Mouse (Mus musculus) kidney, adult 18-20 months (tissue): Measurements from ENCODE around the gene Prr14.
"Not testable (repeated sequence)": the region's sequence is repeated elsewhere in the genome, so short reads cannot be mapped to it uniquely, and the experiment has no call there.

Experiments used
- DNase-seq: peaks from one replicate; pipeline ENCODE4 v3.0.0; 2021

The Prr14 gene

DNA sequence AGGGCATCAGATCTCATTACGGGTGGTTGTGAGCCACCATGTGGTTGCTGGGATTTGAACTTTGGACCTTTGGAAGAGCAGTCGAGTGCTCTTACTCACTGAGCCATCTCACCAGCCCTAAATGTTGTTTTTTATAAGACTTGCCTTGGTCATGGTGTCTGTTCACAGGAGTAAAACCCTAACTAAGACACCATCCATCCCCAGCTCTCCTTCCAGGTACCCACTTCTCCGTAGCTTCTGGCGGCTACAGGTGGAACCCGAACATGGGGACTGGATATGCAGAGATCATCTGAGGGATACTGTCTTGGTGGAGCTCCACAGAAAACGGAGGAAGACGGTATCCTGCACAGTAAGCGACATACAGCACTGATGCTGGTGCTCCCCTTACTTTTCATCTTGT is at the start of gene Prr14:
Gene Prr14 (plus strand): TSS at position 301 of the 400 bp plus-strand sequence.
- DNase-seq: not testable (repeated sequence)

DNA sequence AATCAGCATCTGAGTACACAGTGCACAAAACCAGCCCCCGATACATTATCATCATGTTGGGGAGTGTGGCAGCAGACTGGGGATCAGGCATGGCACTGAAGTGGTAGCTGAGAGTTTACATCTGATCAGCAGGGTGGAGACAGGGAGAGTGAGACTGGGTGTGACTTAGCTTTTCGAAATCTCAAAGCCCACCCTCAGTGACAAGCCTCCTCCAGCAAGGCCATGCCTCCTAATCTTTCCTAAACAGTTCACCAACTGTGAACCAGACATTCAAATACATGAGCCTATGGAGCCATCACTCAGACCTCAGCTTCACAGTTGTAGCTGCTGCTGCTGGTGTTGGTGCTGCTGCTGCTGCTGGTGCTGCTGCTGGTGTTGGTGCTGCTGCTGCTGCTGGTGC is 48.0 kb upstream of the Prr14 start:
- DNase-seq: no peak

DNA sequence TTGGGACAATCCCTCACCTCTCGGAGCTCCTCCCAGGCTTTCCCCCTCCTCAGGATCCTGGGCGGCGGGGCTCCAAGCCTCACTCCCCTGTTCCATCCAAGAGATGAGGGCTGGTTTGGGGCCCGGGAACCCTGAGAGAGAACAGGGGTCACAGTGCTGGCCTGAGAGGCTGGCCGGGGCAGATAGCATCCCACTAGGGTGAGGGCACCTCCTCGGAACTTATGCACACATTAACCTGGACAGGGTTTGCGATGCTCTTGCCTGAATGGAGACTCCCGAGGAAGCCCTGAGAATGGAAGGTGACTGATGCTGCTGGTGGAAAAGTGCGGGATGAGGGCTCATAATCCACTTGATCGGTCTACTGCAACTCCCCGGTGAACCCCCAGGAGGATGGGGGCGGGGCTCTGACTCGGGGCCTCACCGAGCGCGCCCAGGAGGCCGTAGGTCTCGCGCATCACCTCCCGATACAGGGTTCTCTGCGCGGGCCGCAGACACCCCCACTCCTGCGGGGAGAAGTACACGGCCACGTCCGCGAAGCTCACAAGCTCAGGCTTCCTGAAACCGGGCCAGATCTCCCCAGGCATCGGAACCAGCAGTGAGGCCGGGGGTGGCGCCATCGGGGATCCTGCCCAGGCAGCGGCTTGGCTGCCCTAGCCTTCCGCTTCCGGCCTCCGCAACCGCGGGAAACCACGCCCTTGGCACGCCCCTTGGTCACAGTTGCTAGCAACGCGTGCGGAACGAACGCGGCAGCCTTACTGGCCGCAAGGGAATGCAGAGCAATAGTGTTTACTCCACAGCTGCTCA is 37.8 kb upstream of the Prr14 start, which contains the start of gene Zfp688:
Gene Zfp688 (minus strand): TSS at position 681 of the 804 bp plus-strand sequence.
- peak; percentile 97 for DNase-seq

GRCm38 (mm10) chr7:127422247-127422646 is 37.2 kb upstream of the Prr14 start:
- no peak for DNase-seq

- peak; percentile 38 for DNase-seq
Measured at GRCm38 (mm10) chr7:127425291-127425690, 34.1 kb upstream of the Prr14 start.

DNA sequence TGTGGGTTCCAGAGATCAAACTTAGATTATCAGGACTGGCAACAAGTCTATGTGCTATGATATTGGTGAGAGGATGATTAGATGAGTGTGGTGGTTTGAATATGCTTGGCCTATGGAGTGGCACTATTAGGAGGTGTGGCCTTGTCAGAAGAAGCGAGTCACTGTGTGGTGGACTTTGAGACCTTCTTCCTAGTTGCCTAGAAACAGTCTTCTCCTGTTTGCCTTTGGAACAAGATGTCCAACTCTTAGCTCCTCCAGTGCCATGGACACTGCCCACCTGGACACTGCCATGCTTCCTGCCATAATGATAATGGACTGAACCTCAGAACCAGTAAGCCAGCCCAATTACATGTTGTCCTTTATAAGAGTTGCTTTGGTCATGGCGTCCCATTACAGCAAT is 33.5 kb upstream of the Prr14 start:
- peak; percentile 28 for DNase-seq

DNA sequence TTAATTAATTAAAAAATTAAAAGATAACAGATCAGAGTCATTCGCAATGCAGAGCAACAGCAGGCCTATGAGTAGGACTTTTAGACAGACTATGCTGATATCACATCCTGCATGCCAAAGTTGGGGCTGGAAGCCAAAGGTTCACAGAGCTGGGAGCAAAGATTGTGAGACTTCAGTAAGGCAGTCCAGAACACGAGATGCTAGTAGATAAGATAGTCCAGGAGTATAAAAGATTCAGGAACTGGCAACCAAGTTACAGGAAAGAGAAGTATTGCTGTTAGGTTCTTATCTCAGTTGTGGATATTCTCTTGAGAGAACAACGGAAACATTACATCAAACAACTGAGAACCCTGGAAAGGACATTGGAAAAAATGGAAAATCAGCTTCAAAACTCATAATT is 33.1 kb upstream of the Prr14 start:
- DNase-seq: peak; percentile 32

- no peak for DNase-seq
Measured at GRCm38 (mm10) chr7:127435206-127435605, 24.2 kb upstream of the Prr14 start.

DNA sequence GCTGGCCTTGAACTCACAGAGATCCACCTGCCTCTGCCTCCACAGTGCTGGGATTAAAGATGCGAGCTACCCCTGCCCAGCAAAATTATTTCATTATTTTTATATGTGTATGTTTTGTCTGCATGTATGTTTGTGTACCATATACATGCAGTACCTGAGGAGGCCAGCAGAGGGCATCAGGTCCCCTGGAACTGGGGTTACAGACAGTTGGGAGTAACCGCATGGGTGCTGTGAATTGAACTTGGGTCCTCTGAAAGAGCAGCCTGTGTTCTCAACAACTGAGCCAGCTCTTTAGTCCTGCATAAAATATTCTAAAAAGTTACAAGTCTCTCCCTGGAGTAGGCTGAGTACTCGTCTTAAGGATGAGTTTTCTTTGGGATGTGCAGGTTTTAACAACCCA is 21.7 kb upstream of the Prr14 start:
- DNase-seq: no peak

- peak; percentile 50 for DNase-seq
Measured at GRCm38 (mm10) chr7:127443976-127444375, 15.4 kb upstream of the Prr14 start.

GRCm38 (mm10) chr7:127448521-127449300 is 10.7 kb upstream of the Prr14 start, which contains the start of gene Zfp689:
TSS of gene Zfp689 (minus strand) at chr7:127449158.
- DNase-seq: peak; percentile 94

DNA sequence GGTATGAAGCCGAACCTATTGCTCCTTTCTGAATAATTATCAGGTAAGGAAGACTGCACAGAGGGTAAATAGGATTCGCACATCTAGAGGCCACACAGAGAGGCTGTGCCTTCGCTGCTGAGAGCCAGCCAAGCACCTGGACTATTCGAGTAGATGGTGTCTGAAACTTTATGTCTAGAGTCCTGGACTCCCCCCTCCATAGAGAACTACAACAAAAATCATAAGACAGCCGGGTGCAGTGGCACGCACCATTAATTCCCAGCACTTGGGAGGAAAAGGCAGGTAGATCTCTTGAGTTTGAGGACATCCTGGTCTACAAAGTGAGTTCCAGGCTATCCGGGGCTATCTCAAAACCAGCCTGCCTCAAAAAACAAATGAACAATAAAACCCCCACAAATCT is 9.4 kb upstream of the Prr14 start:
- no peak for DNase-seq

GRCm38 (mm10) chr7:127453056-127453455 is 6.4 kb upstream of the Prr14 start:
- no peak for DNase-seq

- DNase-seq: no peak
Measured at GRCm38 (mm10) chr7:127454905-127455304, 4.5 kb upstream of the Prr14 start.

DNA sequence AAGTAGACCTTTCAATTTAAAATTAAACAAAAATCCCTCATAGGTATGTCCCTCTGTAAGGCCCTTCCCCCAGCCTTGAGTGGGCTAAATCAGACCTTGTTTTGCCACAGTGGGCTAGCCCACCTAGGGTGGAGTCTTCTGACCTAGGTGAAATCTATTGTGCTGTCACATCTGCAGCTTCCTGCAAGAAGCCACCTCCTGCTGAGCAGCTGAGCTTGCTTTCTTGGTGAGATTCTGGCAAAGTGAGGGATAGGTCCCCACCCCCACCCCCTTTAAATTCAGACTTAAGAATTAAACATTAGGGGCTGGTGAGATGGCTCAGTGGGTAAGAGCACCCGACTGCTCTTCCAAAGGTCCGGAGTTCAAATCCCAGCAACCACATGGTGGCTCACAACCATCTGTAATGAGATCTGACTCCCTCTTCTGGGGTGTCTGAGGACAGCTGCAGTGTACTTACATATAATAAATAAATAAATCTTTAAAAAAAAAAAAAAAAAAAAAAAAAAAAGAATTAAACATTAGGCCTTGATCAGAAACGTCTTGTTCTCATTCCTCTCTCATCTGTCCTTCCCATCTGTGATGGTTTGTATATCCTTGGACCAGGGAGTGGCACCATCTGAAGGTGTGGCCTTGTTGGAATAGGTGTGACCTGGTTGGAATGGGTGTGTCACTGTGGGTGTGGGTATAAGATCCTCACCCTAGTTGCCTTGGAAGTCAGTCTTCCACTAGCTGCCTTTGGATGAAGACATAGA is 864 bp upstream of the Prr14 start:
- not testable (repeated sequence) for DNase-seq

GRCm38 (mm10) chr7:127465191-127465590 is 5.8 kb downstream of the Prr14 start:
- no peak for DNase-seq

- not testable (repeated sequence) for DNase-seq
Measured at GRCm38 (mm10) chr7:127465670-127466069, 6.3 kb downstream of the Prr14 start.

- no peak for DNase-seq
Measured at GRCm38 (mm10) chr7:127466606-127467005, 7.2 kb downstream of the Prr14 start.

- DNase-seq: peak; percentile 54
Measured at GRCm38 (mm10) chr7:127470011-127470715, 10.8 kb downstream of the Prr14 start.

- peak; percentile 92 for DNase-seq
Measured at GRCm38 (mm10) chr7:127470743-127471645, 11.6 kb downstream of the Prr14 start.

- no peak for DNase-seq
Measured at GRCm38 (mm10) chr7:127471646-127472010, 12.2 kb downstream of the Prr14 start.
